In genomic region chr14:118107479-118107878, GRCm38 (mm10) we compare ENCODE assay signal across 1 mouse cellular context. TPM values are rescaled to one million over a fixed set of nuclear protein-coding genes. Genes with fewer than 3 reads are reported as not detected.
"Had no signal": no experiment of that assay in that cellular context is flagged by ENCODE, and none has a peak within 500 bp of the region (broad histone marks: within the 10 kb centered on the region; RNA-seq: fewer than 3 reads in every experiment).

No protein-coding gene starts in this region.

RNA-seq across cellular contexts. Expression of gene Tgds, which starts 25.1 kb away (rescaled TPM):
- polyA plus RNA-seq: erythroblast, embryonic 14.5 days had no signal

RNA-seq across cellular contexts. Expression of gene Dct, which starts 55.4 kb away (rescaled TPM):
- polyA plus RNA-seq: erythroblast, embryonic 14.5 days had no signal
